Mouse (Mus musculus): ENCODE data around the gene Ksr2.

- TF ChIP-seq CTCF (IDR thresholded peaks at IDR 0.05; ENCODE audit: low read depth, low read length) (no peak), TAL1 (conservative IDR thresholded peaks at IDR 0.05; ENCODE audit: low read depth, low read length) (no peak), GATA1 (IDR thresholded peaks at IDR 0.05; ENCODE audit: borderline replicate concordance, low read length) (no peak), POLR2AphosphoS5 (IDR thresholded peaks at IDR 0.05; ENCODE audit: insufficient replicate concordance, low read depth, low read length) (no peak), GATA2 (IDR thresholded peaks at IDR 0.05; ENCODE audit: borderline replicate concordance, low read depth, low read length) (no peak)
Observed at GRCm38 (mm10) chr5:117669843-117670242, 256.0 kb downstream of the Ksr2 start.

Measured in G1E (cell line).